Mouse (Mus musculus) heart, postnatal 0 days (tissue): Measurements from ENCODE around the gene Tmem44.

ENCODE experiments used
- CTCF ChIP-seq: IDR thresholded peaks from 2 replicates; pipeline ENCODE4 v1.5.1; 2016; ENCODE audit warnings: antibody characterized with exemption, control low read depth, low read depth
- EP300 ChIP-seq: IDR thresholded peaks from 2 replicates; pipeline ENCODE4 v1.6.1; 2016; ENCODE audit warnings: antibody characterized with exemption, low read depth

GRCm38 (mm10) chr16:30544693-30545092 lies 5.9 kb downstream of the Tmem44 start:
- TF ChIP-seq CTCF = no peak
- no peak for TF ChIP-seq EP300
